Mouse (Mus musculus): ENCODE measurements around the gene Loxl3. TPM values are rescaled to one million over a fixed set of nuclear protein-coding genes. Genes with fewer than 3 reads are reported as not detected.

Loxl3 gene
- 6.2 and 8.0 TPM in 2 replicates for polyA plus RNA-seq (2016; fragmentation: Nextera tagmentation; extraction: Ambion mirVana)

DNA sequence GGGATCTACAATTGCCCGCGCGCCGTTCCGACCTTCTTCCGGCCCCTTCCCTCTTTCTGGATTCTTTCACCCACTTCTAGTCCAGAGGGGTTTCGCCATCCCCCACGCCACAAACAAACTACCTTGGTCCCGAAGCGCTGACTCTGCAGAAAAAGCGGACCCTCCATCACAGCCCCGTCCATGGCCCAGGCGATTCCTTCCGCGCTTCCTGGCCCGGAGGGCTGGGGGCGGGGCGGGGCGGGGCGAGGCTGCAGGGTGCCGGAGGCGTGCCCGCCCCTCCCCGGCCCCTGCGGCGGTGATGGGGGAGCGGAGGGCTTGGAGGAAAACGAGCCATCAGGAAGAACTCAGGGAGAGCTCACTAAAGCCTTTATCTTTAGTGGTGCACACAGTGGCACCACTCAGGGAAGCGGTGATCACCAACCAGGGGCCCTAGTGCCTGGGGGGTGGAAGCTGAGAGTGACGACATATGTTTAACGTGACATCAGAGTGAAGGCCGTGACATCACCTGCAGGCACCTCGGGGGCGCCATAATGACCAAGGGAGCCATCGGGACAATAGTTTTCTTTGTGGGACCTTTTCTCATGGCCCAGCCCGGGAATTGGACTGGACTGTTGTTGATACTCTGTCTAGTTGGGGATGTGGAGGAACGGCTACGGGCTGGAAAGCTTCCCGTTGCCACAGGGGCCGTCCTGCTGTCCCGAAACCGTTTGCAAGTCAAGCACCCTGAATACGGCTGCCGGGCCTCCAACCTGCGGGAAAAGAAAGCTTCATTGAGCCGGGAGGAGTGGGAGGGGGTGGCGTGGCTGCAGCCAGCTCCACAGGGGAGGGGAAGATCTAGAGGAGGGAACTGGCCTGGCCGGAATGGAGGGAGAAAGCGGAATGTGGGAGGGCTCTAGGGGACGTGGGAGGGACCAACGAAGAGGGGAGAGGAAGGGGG lies at the start of gene Loxl3, which contains the start of gene Dok1:
Loxl3 (plus strand) TSS at position 925 of the 937 bp plus-strand sequence.
Dok1 (minus strand) TSS at position 223 of the 937 bp plus-strand sequence.
- WGBS: under 1% methylated on average over 51 of the region's 51 CpGs
- Histone ChIP-seq H3K4me2 (peak within 1 kb of the TSS; percentile 70), H3K9me3 (no peaks in the 10 kb centered on the region), H3K4me1 (peaks cover 34% of the 10 kb centered on the region), H3K9ac (peak within 1 kb of the TSS; percentile 60), H3K27me3 (peaks cover 76% of the 10 kb centered on the region), H3K27ac (peak within 1 kb of the TSS; percentile 63; the same call in 1 of the 2 replicates), H3K4me3 (replicated peaks) (peak within 1 kb of the TSS; percentile 53), H3K36me3 (replicated peaks) (no peaks in the 10 kb centered on the region)
- peak; percentile 85 for ATAC-seq (ENCODE audit: low FRiP score)

DNA sequence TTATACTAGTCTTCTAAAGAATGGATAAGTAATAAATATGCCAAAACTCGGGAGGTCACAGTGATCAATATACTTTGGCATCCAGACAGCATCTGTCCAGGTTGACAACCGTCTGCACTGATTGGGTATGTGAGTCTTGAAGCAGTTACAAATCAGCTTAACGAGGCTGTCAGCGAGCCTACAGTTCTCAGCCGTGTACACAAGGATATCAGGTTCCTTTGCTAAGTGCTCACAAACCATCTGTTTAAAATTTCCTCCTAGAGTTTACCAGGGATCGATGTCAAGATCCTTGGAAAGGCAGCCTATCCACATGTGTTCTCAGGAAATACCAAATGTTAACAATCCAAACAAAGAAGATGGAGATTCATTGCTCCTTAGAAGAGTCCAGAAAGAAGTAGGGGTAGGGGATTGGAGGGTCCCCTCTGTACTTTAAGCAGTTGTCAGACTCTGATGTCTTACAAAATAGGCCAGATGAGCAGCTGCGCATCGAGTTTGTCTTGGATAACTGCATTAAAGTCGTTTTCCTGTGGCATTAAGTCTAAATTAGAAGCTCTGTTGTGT lies 46.5 kb upstream of the Loxl3 start:
- H3K9me3 ChIP-seq: no peaks in the 10 kb centered on the region
- no peaks in the 10 kb centered on the region for H3K4me1 ChIP-seq
- no peak overlapping the region for H3K9ac ChIP-seq
- H3K4me3 ChIP-seq (replicated peaks): no peak overlapping the region
- no peaks in the 10 kb centered on the region for H3K27me3 ChIP-seq
- no peaks in the 10 kb centered on the region for H3K36me3 ChIP-seq (replicated peaks)
- 51% methylated on average over 9 of the region's 9 CpGs for WGBS
- no peak overlapping the region for H3K27ac ChIP-seq
- no peak overlapping the region for H3K4me2 ChIP-seq
- ATAC-seq (ENCODE audit: low FRiP score): no peak

DNA sequence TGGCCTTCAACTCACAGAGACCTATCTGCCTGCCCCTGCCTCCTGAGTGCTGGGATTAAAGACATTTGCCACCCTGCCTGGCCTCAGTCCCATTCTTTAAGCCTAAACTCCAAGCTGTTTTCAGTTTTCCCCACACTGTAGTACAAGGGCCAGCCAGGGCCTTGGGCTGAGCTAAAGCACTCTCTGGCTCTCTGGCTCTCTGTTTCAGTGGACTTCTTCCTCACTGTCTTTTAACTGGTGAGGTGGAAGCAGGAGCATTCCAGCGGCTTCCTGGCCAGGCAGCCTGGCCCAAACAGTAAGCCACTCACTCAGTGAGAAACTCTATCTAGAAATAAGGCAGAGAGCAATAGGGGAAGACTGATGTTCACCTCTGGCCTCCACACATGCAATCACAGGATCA lies 40.3 kb upstream of the Loxl3 start:
- Histone ChIP-seq H3K4me2 (no peak overlapping the region), H3K4me1 (peaks cover 12% of the 10 kb centered on the region), H3K9ac (no peak overlapping the region), H3K36me3 (replicated peaks) (no peaks in the 10 kb centered on the region), H3K27ac (no peak overlapping the region), H3K4me3 (replicated peaks) (no peak overlapping the region), H3K9me3 (no peaks in the 10 kb centered on the region), H3K27me3 (peaks cover 3% of the 10 kb centered on the region; the same call in 1 of the 2 replicates)
- no peak for ATAC-seq (ENCODE audit: low FRiP score)
- WGBS: 46% methylated on average over 1 of the region's 1 CpGs

DNA sequence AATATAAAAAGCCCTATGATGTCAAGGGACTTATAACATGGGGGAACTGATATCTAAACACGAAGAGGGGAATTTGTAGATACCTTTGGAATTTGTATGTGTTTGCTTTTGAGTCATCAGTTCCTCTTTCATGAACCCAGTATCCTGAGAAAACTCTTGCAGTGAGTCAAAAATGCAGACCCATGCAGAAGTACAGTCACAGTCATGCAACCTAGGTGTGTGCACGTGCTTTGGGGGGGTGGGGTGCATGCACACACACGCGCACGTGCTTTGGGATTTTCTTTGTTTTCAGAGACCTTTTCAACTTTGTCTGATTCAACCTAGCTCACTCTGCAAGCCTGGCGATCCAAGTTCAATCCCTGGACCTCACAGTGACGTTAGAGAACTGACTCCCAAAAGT lies 39.6 kb upstream of the Loxl3 start:
- no peaks in the 10 kb centered on the region for H3K9me3 ChIP-seq
- WGBS: 80% methylated on average over 7 of the region's 7 CpGs
- no peak overlapping the region for H3K4me2 ChIP-seq
- H3K27me3 ChIP-seq: peaks cover 3% of the 10 kb centered on the region; the same call in 1 of the 2 replicates
- H3K4me1 ChIP-seq: peaks cover 12% of the 10 kb centered on the region
- no peaks in the 10 kb centered on the region for H3K36me3 ChIP-seq (replicated peaks)
- no peak overlapping the region for H3K9ac ChIP-seq
- ATAC-seq (ENCODE audit: low FRiP score): no peak
- no peak overlapping the region for H3K27ac ChIP-seq
- H3K4me3 ChIP-seq (replicated peaks): no peak overlapping the region

DNA sequence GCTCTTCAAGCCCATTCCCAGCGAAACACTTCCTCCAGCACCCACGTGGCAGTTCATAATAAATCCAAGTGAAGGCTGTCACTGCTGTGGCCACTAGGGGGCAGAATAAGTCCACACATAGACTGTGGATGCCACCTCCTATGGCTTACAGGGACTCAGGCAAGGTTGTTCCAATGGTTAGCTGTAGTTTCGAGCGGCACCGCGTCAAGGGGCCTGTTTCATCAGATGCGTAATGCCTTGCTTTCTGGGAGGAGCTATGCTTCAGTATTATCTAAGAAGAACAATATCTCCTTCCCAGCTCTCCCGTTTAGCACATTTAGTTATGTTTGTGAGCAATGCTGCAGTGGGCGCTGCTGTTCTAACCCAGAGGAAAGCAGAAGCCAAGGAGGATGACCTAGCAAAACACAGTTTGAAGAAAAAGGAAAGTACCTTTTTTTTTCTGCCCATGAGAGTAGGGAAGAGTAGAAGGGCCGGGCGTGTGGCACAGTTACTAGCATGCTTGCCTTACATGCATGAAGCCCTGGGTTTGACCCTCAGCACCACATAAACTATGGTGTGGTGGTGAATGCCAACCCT lies 37.1 kb upstream of the Loxl3 start:
- H3K9me3 ChIP-seq: no peaks in the 10 kb centered on the region
- peaks cover 3% of the 10 kb centered on the region; the same call in 1 of the 2 replicates for H3K27me3 ChIP-seq
- H3K27ac ChIP-seq: no peak overlapping the region
- H3K9ac ChIP-seq: peak overlapping the region; percentile 21; the same call in 1 of the 2 replicates
- 11% methylated on average over 11 of the region's 11 CpGs for WGBS
- no peak overlapping the region; the same call in 1 of the 2 replicates for H3K4me3 ChIP-seq (replicated peaks)
- H3K4me2 ChIP-seq: peak overlapping the region; percentile 36
- H3K4me1 ChIP-seq: peaks cover 12% of the 10 kb centered on the region
- ATAC-seq (ENCODE audit: low FRiP score): peak; percentile 95
- no peaks in the 10 kb centered on the region for H3K36me3 ChIP-seq (replicated peaks)

DNA sequence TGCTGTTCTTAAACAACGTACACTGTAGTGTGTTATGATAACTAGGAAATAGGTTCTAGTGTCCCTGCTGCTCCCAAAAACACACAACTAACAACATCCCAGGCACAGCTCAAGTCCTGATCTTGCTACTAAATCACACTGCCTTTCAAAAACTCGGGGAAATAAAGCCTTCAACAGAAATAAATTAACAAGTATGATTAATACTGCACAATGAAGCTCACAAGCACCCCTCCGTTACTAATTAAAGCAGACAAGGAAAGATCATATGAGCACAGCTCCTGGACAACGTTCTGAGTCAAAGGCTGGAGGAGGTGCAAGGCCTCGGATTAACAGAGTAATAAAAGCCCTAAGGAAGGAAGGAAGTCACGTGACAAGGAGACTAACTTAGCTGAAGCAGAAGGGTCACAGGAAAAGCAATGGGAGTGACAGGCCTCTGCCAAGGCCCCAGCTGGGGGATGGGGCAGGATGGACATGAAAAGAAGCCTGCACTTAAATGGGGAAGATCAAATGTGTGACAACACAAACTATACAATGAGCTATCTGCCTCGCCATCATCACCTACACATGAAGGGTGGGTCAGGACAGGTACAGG lies 36.4 kb upstream of the Loxl3 start:
- Histone ChIP-seq H3K4me3 (replicated peaks) (no peak overlapping the region), H3K36me3 (replicated peaks) (no peaks in the 10 kb centered on the region), H3K9ac (no peak overlapping the region), H3K27ac (no peak overlapping the region), H3K4me2 (no peak overlapping the region), H3K4me1 (peaks cover 12% of the 10 kb centered on the region), H3K9me3 (no peaks in the 10 kb centered on the region), H3K27me3 (peaks cover 3% of the 10 kb centered on the region; the same call in 1 of the 2 replicates)
- no peak for ATAC-seq (ENCODE audit: low FRiP score)
- WGBS: 43% methylated on average over 7 of the region's 7 CpGs

DNA sequence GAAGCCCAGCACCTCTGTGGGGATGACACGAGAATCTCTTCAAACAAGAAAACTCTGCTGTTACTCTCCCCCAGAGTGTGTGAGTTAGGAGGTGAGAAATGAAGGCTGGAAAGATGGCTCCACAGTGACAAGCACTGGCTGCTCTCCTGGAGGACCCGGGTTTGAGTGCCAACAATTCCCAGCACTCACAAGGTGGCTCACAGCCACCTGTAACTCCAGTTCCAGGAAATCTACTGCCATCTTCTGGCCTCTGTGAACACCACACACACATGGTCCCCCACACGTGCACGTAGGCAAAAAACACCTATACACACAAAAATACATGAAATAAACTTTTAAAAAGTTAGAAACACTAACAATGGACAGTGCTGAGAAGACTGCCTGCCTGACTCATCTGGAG lies 35.6 kb upstream of the Loxl3 start:
- Histone ChIP-seq H3K4me3 (replicated peaks) (no peak overlapping the region), H3K36me3 (replicated peaks) (no peaks in the 10 kb centered on the region), H3K27me3 (peaks cover 3% of the 10 kb centered on the region; the same call in 1 of the 2 replicates), H3K27ac (0 out of 2 replicates have a peak overlapping the region, but pooled peaks have one; percentile 9), H3K4me2 (no peak overlapping the region), H3K4me1 (peaks cover 12% of the 10 kb centered on the region), H3K9me3 (no peaks in the 10 kb centered on the region), H3K9ac (no peak overlapping the region)
- WGBS: 68% methylated on average over 4 of the region's 4 CpGs
- ATAC-seq (ENCODE audit: low FRiP score): no peak

DNA sequence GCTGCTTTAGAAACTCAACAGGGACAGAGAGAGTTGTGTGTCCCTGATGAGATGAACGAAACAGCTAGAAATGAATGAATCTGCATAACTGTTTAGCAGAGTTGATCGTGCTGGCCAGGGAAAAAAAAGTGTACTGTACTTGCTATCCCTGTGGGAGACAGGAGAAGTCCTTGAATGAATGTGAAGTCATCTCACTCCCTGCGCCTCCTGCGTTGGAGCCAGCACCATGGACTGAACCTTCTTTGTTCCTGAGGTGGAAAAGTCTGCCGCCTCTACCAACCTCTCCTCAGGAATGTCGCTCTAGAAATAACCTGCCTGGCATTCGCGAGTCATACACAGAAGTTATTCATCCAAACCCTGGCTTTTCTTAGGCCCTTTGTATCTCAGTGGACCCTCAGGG lies 34.0 kb upstream of the Loxl3 start:
- Histone ChIP-seq H3K4me1 (peaks cover 12% of the 10 kb centered on the region), H3K9me3 (no peaks in the 10 kb centered on the region), H3K4me3 (replicated peaks) (no peak overlapping the region), H3K27ac (no peak overlapping the region), H3K36me3 (replicated peaks) (no peaks in the 10 kb centered on the region), H3K9ac (no peak overlapping the region), H3K27me3 (0 out of 2 replicates have a peak, but pooled peaks cover 3% of the 10 kb centered on the region), H3K4me2 (no peak overlapping the region)
- 61% methylated on average over 8 of the region's 8 CpGs for WGBS
- no peak for ATAC-seq (ENCODE audit: low FRiP score)

DNA sequence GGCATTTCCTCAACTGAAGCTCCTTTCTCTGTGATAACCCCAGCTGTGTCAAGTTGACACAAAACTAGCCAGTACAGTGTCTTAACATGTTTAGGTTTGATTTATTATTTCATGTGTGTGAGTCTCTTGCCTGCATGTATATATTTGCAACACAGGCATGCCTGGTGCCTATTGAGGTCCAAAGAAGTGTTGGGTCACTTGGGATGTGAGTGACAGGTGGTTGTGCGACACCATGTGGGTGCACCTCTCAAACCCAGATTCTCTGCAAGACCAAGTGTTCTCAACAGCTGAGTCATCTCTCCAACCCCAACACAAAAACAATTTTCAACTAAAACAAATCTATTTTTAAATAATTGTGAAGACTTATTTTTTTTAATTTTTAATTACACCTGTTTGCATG lies 30.9 kb upstream of the Loxl3 start:
- 96% methylated on average over 1 of the region's 1 CpGs for whole genome bisulfite sequencing
- no peak overlapping the region for H3K4me3 ChIP-seq (replicated peaks)
- no peaks in the 10 kb centered on the region for H3K36me3 ChIP-seq (replicated peaks)
- ATAC-seq (ENCODE audit: low FRiP score): no peak
- no peaks in the 10 kb centered on the region for H3K27me3 ChIP-seq
- no peak overlapping the region for H3K9ac ChIP-seq
- no peak overlapping the region for H3K27ac ChIP-seq
- no peaks in the 10 kb centered on the region for H3K4me1 ChIP-seq
- no peak overlapping the region for H3K4me2 ChIP-seq
- no peaks in the 10 kb centered on the region for H3K9me3 ChIP-seq

DNA sequence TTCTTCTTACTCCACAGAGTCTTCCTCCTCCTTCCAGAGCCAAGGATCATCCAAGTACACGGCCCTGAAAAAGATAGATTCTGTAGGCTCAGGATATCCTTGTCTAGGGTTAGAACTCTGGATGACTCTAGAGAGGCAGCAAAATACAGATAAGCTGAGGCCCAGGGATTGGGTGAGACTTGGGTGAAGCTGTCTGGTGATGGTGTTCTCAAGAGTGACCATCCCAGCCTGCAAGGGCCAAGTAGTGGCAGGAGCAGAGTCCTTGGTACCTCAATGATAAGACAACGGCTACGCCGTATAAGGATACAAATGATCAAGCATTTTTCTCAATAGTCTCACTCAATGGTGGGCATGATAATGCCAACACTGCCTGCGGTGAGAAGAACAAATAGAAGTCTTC lies 30.1 kb upstream of the Loxl3 start:
- Histone ChIP-seq H3K36me3 (replicated peaks) (no peaks in the 10 kb centered on the region), H3K4me3 (replicated peaks) (no peak overlapping the region), H3K9me3 (no peaks in the 10 kb centered on the region), H3K4me2 (no peak overlapping the region), H3K4me1 (no peaks in the 10 kb centered on the region), H3K27ac (no peak overlapping the region), H3K27me3 (peaks cover 3% of the 10 kb centered on the region; the same call in 1 of the 2 replicates), H3K9ac (no peak overlapping the region)
- no peak for ATAC-seq (ENCODE audit: low FRiP score)
- WGBS: 89% methylated on average over 5 of the region's 5 CpGs

DNA sequence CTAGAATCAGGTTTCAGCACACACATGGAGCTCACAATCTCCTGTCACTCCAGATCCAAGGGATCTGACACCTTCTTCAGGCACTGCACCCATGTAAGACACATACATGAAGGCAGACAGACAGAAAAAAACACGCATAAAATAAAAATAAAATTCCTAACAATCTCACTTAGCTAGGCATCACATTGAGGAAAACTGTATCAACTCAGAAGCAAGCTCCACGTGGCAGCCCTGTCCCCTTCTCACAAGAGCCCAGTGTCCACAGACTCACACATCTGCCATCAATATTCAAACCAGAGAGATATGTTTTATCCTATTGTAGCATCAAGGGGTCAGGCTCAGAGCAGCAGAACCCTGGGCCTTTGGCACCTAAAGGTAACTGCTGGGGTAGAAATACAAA lies 29.7 kb upstream of the Loxl3 start:
- H3K36me3 ChIP-seq (replicated peaks): no peaks in the 10 kb centered on the region
- no peaks in the 10 kb centered on the region for H3K4me1 ChIP-seq
- 88% methylated on average over 2 of the region's 2 CpGs for WGBS
- no peaks in the 10 kb centered on the region for H3K9me3 ChIP-seq
- H3K9ac ChIP-seq: no peak overlapping the region
- H3K27ac ChIP-seq: no peak overlapping the region
- no peak overlapping the region for H3K4me3 ChIP-seq (replicated peaks)
- H3K4me2 ChIP-seq: no peak overlapping the region
- ATAC-seq (ENCODE audit: low FRiP score): no peak
- H3K27me3 ChIP-seq: peaks cover 3% of the 10 kb centered on the region; the same call in 1 of the 2 replicates

DNA sequence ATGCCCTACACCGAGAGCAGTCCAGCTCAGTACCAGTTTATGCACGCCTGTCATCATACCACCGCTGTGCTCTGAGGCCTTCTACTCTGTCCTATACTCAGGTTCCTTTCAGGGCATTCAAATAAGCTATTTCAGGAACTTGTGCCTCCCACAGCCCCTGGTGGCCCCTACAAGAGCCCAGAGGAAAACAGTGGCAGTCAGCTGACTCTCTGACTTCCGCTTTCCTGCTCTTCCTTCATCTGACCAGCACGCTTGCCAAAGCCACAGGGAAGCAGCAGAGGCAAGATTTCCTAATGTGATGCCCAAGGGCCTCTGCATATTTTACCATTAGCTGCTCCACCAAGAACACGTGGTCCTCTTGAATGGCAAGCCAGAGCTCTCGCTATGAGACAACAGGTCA lies 29.1 kb upstream of the Loxl3 start:
- H3K36me3 ChIP-seq (replicated peaks): no peaks in the 10 kb centered on the region
- H3K4me3 ChIP-seq (replicated peaks): no peak overlapping the region
- no peak overlapping the region for H3K4me2 ChIP-seq
- H3K4me1 ChIP-seq: no peaks in the 10 kb centered on the region
- H3K9me3 ChIP-seq: no peaks in the 10 kb centered on the region
- H3K27ac ChIP-seq: no peak overlapping the region
- 68% methylated on average over 7 of the region's 7 CpGs for WGBS
- peaks cover 3% of the 10 kb centered on the region; the same call in 1 of the 2 replicates for H3K27me3 ChIP-seq
- H3K9ac ChIP-seq: no peak overlapping the region
- no peak for ATAC-seq (ENCODE audit: low FRiP score)

Measured in forebrain, embryonic 12.5 days (tissue).